Mouse (Mus musculus) T-cell, adult 66 days (primary cell): Measurements from ENCODE around the gene Fer. TPM values are rescaled to one million over a fixed set of nuclear protein-coding genes. Genes with fewer than 3 reads are reported as not detected.

Experiments used
- total RNA-seq, 2 experiments: library from RNA; stranded (reverse); gene quantifications; 3 replicates in 1 of 2; 4 replicates in 1 of 2; pipeline ENCODE4 v1.2.4; 2023

Gene Fer
- total RNA-seq = under 1 TPM; 0.68 to 0.79 TPM

GRCm38 (mm10) chr17:63863012-63863630 lies at the start of gene Fer:
Gene Fer (plus strand): TSS chr17:63863062.

GRCm38 (mm10) chr17:63863647-63864149 lies 836 bp downstream of the Fer start, which contains the start of gene A930002H24Rik:
Gene A930002H24Rik (minus strand): TSS chr17:63863791.

Other genes with a start within 250 kb of the Fer start
- not detected for gene A930002H24Rik, start 729 bp downstream of the Fer start, total RNA-seq